Mouse (Mus musculus) gastrocnemius, postnatal 14 days (tissue): ENCODE results near the gene Gm20671. TPM values are rescaled to one million over a fixed set of nuclear protein-coding genes. Genes with fewer than 3 reads are reported as not detected.
"Not testable (repeated sequence)": the region's sequence is repeated elsewhere in the genome, so short reads cannot be mapped to it uniquely, and the experiment has no call there.

Experiments
- DNase-seq: peaks from one replicate; pipeline ENCODE4 v3.0.0; 2021; ENCODE audit warnings: mixed read lengths
- intact Hi-C: fragments of 180-260 bp; cut with DNase I; formaldehyde crosslinking; loops from one replicate; pipeline ENCODE4 v1.15.1; 2025; ENCODE audit warnings: low total_unique reads
- total RNA-seq, 2 experiments: library from RNA; stranded (reverse); gene quantifications; 2 replicates each; pipeline ENCODE4 v1.2.3; 2021

Gene Gm20671
- total RNA-seq, 2 experiments from 2014 or later: not detected

GRCm38 (mm10) chr5:32745705-32746655 is 80.9 kb downstream of the Gm20671 start:
- intact Hi-C loops: loop anchor here (10.0 kb wide), 1 partner anchor 151 kb away; no protein-coding TSS in a partner anchor
- DNase-seq: peak; percentile 85

GRCm38 (mm10) chr5:32742149-32742548 is 84.8 kb downstream of the Gm20671 start:
- no peak for DNase-seq
- intact Hi-C loops: loop anchor here (10.0 kb wide), 1 partner anchor 147 kb away; no protein-coding TSS in a partner anchor

- intact Hi-C loops: loop anchor here (10.0 kb wide), 1 partner anchor 147 kb away; no protein-coding TSS in a partner anchor
- not testable (repeated sequence) for DNase-seq
Measured at GRCm38 (mm10) chr5:32741377-32741776, 85.5 kb downstream of the Gm20671 start.

- intact Hi-C loops: loop anchor here (10.0 kb wide), 1 partner anchor 146 kb away; no protein-coding TSS in a partner anchor
- not testable (repeated sequence) for DNase-seq
Measured at GRCm38 (mm10) chr5:32740850-32741249, 86.1 kb downstream of the Gm20671 start.

DNA sequence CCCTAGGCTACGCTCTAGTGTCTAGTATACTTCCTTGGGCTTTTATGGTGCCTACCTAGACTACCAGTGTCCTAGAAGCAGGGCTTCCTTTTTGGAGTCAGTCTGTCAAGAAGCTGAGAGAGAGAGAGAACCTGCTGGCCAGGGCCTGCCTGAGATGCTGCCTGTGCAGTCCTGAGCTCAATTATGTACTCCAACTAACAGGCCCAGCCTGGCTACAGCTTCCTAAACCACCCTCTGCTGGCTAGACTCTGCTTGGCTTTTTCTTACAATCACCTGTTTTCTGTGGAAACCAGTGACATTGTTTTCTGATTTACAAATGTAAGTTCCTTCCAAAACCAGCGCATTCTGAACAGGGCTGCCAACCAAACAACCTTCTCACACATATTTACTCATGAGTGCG is 86.8 kb downstream of the Gm20671 start:
- intact Hi-C loops: loop anchor here (10.0 kb wide), 1 partner anchor 145 kb away; no protein-coding TSS in a partner anchor
- DNase-seq: no peak

GRCm38 (mm10) chr5:32736770-32737169 is 90.1 kb downstream of the Gm20671 start:
- DNase-seq, intact Hi-C loops: not testable (repeated sequence)

DNA sequence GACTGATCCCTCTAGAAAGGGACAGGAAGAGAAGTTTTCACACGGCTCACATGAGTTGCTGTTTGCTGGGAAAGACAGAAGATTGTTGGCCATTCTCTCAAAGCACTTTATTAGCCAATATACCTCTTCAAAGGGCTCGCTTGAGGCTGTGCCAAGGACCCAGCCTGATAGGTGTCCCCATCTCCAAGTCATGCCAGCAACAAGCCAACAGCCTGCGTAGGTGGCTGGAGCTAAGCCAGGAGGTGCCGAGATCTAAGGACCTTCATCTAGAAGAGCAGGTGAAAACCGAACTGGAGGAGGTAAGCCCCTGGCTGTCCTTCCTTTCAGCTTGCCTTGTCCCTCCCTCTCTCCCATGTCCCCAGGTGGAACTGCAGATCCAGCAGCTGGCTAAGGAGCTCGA is 91.1 kb downstream of the Gm20671 start:
- intact Hi-C loops: no loop called here
- DNase-seq: no peak

- DNase-seq, intact Hi-C loops: not testable (repeated sequence)
Measured at GRCm38 (mm10) chr5:32733892-32734291, 93.0 kb downstream of the Gm20671 start.

DNA sequence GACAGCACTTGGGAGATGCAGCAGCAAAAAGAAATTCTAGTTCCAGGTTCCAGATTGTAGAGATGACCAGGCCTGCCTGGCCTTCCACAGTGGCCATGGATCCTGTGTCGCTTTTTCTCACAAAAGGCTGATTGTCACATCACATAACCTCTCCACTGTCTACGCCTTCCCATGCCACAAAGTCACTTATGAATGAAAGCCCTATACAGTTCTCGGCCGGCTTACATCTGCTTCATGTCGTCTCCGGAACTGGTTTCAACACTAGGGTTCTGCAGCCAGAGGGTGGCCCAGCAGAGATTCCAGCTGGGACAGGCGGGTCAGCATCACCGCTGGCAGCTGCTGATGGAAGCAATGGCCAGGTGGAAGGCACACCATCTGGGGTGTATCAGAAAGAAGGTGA is 98.1 kb downstream of the Gm20671 start:
- intact Hi-C loops: no loop called here
- DNase-seq: no peak

GRCm38 (mm10) chr5:32728300-32728699 is 98.6 kb downstream of the Gm20671 start:
- intact Hi-C loops: no loop called here
- no peak for DNase-seq

- not testable (repeated sequence) for DNase-seq
Measured at GRCm38 (mm10) chr5:32725397-32725796, 101.5 kb downstream of the Gm20671 start.

GRCm38 (mm10) chr5:32723981-32724380 is 102.9 kb downstream of the Gm20671 start:
- DNase-seq: no peak
- intact Hi-C loops: no loop called here

More at GRCm38 (mm10) chr5:32725397-32725796, 101.5 kb downstream of the Gm20671 start:
- intact Hi-C loops: not testable (repeated sequence)

GRCm38 (mm10) chr5:32722711-32723110 is 104.2 kb downstream of the Gm20671 start:
- DNase-seq, intact Hi-C loops: not testable (repeated sequence)

- no peak for DNase-seq
- intact Hi-C loops: no loop called here
Measured at GRCm38 (mm10) chr5:32722263-32722662, 104.6 kb downstream of the Gm20671 start.

DNA sequence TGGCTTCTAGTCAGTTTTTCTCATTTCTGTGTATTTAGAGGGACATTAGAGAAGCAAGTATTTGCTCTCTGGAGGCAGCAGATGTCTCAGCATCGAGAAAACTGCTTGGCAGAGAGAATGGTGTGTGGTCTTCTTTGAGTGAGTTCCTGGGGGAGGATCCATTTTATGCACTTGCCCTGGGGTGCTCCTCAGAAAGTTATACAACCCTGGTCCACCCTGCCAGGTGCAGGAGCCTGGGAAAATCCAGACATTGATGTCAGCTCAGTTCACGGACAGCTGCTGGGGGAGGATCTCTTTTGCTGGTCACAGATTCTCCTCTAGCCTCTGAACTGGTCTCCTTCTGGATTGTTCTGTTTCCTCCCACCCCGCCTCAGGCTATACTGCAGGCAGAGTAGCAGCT is 105.6 kb downstream of the Gm20671 start:
- no peak for DNase-seq
- intact Hi-C loops: no loop called here

DNA sequence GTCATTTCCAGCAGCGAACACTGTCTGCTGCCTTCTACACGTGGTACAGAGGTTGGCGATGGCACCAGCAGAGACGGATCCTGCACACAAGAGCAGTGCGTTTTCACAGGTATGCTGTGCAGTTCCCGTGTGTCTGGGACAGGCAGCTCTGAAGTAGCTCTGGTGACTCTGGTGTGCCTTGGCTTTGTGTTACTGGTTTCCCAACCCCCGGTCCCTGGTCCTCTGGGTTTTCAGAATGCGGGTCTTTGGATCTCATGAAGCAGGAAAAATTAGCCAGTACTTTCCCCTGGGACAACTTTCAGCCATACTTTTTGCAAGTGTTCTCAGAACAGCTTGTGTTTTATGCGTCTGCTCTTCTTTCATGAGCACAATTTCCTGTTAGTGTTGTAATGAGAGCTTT is 106.5 kb downstream of the Gm20671 start:
- intact Hi-C loops: no loop called here
- no peak for DNase-seq

GRCm38 (mm10) chr5:32718916-32719315 is 108.0 kb downstream of the Gm20671 start:
- DNase-seq: no peak
- intact Hi-C loops: loop anchor here (5.0 kb wide), 1 partner anchor 33 kb away; no protein-coding TSS in a partner anchor

DNA sequence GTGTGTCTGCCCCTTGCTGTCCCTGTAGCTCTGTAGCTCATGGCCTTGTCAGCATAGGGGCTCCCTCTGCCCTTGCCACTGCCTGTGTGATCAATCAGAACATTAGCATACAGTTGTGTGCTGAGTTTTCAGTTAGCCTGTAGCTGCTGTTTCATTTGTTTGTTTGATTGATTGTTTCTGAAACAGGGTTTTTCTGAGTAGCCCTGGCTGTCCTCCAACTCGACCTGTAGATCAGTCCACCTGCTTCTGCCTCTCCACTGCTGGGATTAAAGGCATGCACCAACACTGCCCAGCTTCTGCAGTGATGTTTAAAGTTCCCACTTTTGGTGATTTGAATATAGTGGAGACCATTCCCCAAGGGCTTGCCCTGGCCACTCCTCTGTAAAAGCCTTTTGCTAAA is 109.2 kb downstream of the Gm20671 start:
- intact Hi-C loops: loop anchor here (5.0 kb wide), 1 partner anchor 35 kb away; no protein-coding TSS in a partner anchor
- DNase-seq: no peak

DNA sequence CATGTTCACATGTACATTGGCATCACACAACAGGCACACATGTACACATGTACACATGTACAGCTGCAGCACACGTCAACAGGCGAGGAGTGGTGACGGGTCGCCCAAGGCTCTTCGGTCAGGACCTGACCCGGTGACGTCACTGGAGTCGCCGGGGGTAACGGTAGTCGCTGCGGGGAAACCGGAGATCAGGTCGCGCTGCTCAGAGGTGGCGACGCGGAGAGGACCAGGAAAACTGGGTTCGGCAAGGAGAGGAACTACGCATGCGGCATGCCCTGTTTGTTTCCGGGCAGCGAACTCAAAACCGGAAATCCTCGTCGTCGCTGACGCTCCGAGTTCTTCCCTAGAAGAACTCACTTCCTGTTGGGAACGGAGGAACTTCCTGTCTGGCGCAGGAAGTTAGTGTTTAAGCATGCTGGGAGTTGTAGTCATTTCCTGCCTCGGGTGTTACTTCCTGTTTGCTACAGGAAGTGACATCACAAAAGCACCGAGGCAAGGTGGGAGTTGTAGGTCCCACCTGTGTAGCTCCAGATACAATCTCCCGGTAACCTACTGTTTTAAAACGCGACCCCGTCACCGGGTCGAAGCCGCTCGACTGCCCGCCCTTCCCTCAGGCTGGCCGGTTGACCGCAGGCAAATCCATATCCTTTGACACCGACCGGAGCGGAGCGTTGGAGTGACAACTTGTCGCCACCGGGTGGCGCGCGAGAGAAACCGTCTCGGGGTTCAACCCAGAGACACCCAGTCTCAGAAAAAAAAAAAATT is 113.0 kb downstream of the Gm20671 start:
- intact Hi-C loops: no loop called here
- peak; percentile 82 for DNase-seq
